Mouse (Mus musculus) ES-E14 (cell line): ENCODE data around the gene Rimkla.

Source experiments
- CHD2 ChIP-seq: IDR thresholded peaks from 2 replicates; pipeline ENCODE4 v1.6.1; 2014; ENCODE audit warnings: mild to moderate bottlenecking, low read depth, low read length, inconsistent platforms
- HCFC1 ChIP-seq: IDR thresholded peaks from 2 replicates; pipeline ENCODE4 v1.6.1; 2012; ENCODE audit warnings: low read length, inconsistent platforms, borderline replicate concordance; ENCODE audit not compliant: insufficient read depth
- MAFK ChIP-seq: IDR thresholded peaks from 2 replicates; pipeline ENCODE4 v1.6.1; 2014; ENCODE audit warnings: mild to moderate bottlenecking, low read depth, low read length, inconsistent platforms; ENCODE audit not compliant: insufficient read depth
- ZC3H11A ChIP-seq: IDR thresholded peaks from 2 replicates; pipeline ENCODE4 v1.6.1; 2012; ENCODE audit warnings: low read depth, mild to moderate bottlenecking, inconsistent platforms, low read length, borderline replicate concordance
- ZNF384 ChIP-seq: IDR thresholded peaks from 2 replicates; pipeline ENCODE4 v1.6.1; 2012; ENCODE audit warnings: low read depth, low read length, inconsistent platforms

DNA sequence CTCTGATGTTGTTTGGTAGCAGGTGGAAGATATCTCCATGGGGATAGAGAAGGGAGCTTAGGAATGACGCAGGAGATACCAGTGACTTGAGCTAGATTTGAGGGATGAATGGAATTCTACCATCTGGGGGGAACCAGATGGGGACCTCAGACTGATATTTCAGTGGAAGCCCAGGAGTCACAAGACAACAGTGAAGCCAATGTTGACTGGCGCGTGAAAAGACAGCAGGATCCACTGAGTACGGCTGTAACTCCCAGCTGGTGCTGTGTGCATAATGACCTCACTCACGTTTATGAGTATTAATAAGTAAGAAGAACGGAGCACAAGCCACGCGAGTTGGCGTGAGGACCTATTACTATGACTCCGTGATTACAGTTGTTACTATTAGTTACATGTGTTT is 2.8 kb downstream of the Rimkla start:
- TF ChIP-seq ZC3H11A (no peak), CHD2 (no peak), MAFK (no peak), ZNF384 (no peak), HCFC1 (no peak)
